Mouse (Mus musculus) forelimb bud, embryonic 11.5 days (tissue): ENCODE data around the gene Grap.

Experiments used
- DNase-seq: peaks from one replicate; pipeline ENCODE4 v3.0.0-alpha.2; 2012; ENCODE audit warnings: low read depth, low spot score

Grap gene

DNA sequence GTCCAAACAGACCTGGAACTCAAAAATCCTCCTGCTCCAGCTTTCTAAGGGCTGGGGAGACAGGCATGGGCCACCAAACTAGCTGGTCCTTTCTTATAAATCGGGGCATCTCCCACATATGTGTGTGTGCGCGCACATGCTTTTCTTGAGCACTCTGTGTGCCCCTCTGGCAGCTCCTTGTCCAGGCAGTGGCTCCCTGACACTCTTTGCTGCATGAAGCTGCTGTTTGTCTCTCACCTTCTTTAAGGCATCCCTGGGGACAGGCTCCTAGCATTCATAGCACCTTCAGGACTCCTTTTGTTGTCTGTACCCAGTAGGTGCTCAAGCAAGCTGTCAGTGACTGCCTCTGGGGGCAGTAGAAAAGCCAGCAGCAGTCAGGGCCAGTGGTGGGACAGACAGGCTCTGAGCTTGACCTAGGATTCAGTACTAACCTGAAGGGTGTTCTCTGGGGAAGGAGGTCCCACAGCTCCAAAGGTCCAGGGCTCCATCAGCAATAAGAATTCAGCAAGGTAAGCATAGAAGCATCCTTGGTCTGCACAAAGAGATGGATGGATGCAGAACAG lies 5.4 kb downstream of the Grap start:
- DNase-seq, result no peak

DNA sequence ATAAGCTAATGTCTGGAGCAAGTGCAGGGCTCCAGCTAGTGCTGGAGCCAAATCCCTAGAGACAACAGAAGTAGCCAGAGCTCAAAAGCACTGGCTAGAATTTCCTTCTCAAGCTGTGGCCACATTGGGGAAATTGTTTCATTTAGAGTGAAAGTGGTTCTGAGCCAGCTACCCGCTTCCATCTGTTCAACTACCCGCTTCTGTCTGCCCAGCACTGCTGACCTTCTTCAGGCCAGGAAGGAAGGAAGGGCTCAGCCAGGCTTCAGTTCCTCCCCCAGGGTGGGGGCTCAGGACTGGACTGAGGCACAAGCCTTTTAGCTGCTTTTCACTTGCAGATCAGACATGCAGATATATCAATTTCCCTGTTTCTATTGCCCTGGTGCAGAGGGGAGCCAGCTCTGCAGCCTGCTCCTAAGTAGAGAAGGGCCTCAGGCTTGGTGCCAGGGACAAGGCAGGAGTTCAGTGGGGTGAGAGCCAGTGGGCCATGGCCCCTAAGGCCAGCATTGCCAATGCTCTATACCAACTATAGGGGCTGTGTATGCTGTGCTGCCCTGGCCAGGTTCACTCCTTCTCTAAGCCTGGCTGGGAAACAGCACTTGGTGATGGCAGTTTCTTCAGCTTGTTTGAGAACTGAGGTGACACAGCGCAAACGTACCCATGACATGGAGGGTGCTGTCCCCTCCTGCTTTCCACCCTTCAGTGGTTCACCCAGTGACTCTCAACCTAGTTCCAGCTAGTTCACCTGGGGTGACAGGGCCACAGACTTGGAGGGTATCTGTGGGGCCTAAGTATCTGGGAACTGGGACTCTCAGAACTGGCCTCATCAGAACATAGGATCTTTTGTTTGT lies 6.2 kb downstream of the Grap start:
- no peak for DNase-seq

- DNase-seq, result no peak
Observed at GRCm38 (mm10) chr11:61660001-61660400, 6.9 kb downstream of the Grap start.

GRCm38 (mm10) chr11:61660806-61661392 lies 7.8 kb downstream of the Grap start:
- no peak for DNase-seq

GRCm38 (mm10) chr11:61662189-61662588 lies 9.1 kb downstream of the Grap start:
- no peak for DNase-seq

DNA sequence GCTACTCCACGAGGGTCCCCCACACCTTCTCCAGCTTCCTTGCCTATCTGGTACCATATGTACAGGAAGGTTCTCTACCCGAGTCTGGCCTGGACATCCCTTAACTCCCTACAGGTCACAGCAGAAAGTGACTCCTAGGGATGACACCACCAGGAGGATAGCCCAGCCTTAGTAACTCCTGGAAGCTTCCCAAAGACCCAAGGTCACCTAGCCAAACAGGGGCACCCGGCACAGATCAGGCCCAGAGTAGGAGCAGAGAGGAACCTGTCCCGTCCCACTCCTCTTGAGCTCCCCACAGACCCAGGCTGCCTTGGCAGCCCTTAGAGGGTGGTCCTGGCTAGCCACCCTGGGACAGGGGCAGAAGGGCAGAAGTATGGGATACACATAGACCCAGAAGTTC lies 12.3 kb downstream of the Grap start:
- no peak for DNase-seq

DNA sequence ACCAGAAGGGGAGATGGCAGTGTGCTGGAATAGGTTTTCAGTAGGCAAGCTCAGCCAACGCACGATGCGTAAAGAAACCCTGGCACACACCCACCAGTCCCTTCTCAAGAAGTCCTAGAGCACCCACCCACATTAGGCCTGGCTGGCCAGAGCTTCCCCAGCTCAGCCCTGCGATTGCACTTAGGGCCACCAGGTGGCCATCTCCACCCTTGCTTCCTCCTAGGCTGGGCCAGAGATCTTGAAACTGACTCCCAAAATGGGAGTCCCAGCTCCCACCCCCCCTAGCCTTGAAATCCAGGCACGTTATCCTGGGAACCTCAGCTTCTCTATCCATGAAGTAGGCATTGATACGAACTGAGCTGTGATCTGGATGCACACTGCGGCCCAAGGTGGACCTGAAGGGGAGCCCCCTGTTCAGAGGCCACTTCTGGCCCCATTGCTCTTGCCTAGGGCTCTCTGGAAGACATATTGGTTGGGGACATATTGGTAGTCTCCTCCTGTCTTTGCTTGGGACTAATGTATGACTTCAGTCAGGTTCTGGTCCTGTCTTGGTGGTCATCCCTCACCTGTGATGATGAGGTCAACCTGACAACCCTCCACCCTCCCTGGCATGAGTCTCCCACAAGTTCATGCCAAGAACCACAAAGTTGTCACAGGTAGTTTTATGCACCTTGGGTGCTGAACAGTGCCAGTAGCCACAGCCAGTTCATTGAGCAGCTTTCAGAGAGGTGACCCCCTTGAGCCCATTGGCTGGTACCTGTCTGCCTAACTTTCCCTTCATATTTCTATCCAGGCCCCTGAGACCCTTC lies 13.1 kb downstream of the Grap start:
- DNase-seq, result peak; percentile 54

DNA sequence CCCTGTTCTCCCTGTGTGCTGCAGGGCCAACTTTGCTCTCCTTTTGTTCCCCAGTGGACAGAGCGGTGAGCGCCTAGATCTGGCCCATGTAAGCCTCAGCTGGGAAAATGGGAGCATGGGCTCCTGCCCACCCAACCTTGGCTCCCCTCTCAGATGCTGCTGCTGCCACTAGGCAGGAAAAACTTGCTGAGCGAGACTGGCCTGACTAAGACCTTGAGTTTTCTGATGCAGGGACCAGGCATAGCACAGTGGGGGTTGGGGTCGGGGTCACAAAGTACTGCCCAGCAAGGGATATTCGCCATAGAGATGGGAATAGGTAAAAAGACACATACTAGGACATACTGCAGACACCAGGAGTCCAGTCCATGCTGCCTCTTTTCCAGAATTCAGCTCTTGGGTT lies 14.2 kb downstream of the Grap start:
- no peak for DNase-seq

GRCm38 (mm10) chr11:61667782-61668181 lies 14.7 kb downstream of the Grap start:
- DNase-seq, result no peak

GRCm38 (mm10) chr11:61669492-61670490 lies 16.7 kb downstream of the Grap start:
- no peak for DNase-seq

GRCm38 (mm10) chr11:61671781-61672383 lies 18.8 kb downstream of the Grap start:
- no peak for DNase-seq

DNA sequence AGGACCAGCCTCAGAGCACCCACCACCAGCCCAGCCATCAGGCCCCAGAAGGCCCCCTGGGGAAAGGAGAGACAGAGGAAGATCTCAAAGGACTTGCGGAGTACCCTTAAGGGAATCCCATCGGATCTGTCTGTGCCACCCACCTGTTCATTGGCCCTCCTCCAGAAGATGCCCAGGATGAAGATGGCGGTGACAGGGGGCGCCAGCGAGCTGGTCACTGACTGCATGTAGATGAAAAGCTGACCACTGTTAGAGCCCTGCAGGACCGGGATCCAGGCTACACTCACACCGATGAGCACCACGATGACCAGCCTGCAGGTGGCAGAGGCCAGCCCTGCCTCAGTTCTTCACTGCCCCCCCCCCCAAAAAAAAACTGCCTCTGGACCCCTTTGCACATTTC lies 20.6 kb downstream of the Grap start:
- no peak for DNase-seq

GRCm38 (mm10) chr11:61674151-61674838 lies 21.2 kb downstream of the Grap start:
- DNase-seq, result no peak

GRCm38 (mm10) chr11:61674839-61675159 lies 21.7 kb downstream of the Grap start:
- DNase-seq, result peak; percentile 76

DNA sequence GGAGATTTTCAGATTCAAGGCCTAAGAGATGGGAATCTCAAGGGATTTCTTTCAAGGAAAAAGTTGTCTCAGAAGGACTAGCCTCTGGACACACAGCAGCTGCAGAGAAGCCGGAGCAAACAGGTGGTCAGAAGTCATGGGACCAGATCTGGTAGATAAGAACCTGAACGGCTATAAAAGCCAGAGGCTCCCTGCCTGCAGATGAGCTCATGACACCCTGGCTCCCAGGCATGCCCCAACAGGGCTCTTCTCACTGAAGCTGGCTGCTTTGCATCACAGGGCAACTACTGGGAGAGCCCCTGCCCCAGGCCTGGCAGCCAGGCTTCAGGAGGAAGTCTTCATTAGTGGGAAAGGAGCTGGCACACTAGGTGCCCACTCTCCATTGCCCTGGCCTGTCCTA lies 22.3 kb downstream of the Grap start:
- no peak for DNase-seq

DNA sequence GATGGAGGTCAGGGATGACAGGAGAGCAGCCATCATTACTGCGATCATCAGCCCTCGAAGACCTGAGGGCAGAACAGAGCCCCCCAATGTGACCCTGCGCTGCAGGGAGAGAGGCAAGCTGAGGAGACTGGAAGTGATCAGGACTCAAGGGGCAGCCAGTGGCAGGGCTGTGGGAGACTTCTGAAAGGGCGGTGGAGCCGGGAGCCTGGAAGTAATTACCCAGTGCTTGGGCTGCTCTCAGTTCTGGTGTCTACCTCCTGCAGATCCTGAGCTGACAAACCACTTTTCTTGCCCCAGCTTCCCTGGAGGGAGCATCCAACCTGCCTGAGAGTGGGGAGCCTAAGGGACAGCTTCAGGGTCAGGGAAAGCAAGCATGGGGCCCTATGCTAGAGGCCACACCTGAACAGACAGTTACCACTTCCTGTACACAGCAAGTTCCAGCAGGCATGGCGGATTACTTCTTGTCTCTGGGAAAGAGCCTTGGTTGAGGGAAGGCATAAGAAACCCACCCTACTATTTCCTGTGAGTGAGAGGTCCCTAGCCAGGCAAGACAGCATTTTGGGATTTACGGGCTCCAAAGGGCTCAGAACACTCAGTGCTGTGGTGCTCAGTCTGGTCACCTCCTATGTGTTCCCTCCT lies 23.3 kb downstream of the Grap start:
- peak; percentile 31 for DNase-seq

DNA sequence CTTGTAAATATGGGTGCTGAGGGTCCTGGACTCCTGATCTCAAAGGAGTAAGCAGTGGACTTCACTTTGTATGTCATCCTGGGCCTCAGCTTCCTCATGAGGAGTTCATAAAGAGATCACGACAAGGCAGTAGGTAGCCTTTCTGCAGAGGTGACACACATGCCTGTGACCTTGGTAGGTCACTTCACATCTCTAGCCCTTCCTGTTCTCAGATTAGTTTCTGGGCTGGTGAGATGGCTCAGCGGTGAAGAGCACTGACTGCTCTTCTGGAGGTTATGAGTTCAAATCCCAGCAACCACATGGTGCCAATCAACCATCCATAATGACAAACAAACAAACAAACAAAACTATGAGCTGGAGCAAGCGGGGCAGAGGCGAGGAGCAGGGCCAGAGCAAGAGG lies 24.6 kb downstream of the Grap start:
- DNase-seq, result no peak

GRCm38 (mm10) chr11:61679091-61679866 lies 26.2 kb downstream of the Grap start:
- DNase-seq, result no peak
